Mouse (Mus musculus) cerebellum, adult 2 months (tissue): ENCODE results near the gene Syngap1.

ENCODE experiments used
- CTCF ChIP-seq: fragments of 200-500 bp; IDR thresholded peaks from 2 replicates; pipeline ENCODE4 v1.5.1; 2011; ENCODE audit warnings: low read depth, mild to moderate bottlenecking, control low read depth, low read length, moderate library complexity, borderline replicate concordance; ENCODE audit not compliant: insufficient read depth
- POLR2A ChIP-seq: fragments of 200-500 bp; IDR thresholded peaks from 2 replicates; pipeline ENCODE4 v1.6.1; 2011; ENCODE audit warnings: low read length, control low read depth, borderline replicate concordance; ENCODE audit not compliant: insufficient read depth

GRCm38 (mm10) chr17:26941841-26942570 lies 953 bp downstream of the Syngap1 start:
- TF ChIP-seq CTCF (no peak), POLR2A (no peak)
